Mouse (Mus musculus): ENCODE results near the gene Pacsin1. TPM values are rescaled to one million over a fixed set of nuclear protein-coding genes. Genes with fewer than 3 reads are reported as not detected.

Gene Pacsin1
- 247 TPM for polyA plus RNA-seq (2015; fragmentation: Illumina TruSeq; extraction: RNeasy Lipid Tissue Mini Kit (QIAGEN cat#74804); ENCODE audit: low read depth, low replicate concordance)

GRCm38 (mm10) chr17:27655089-27656010, at the start of gene Pacsin1:
Gene Pacsin1 (plus strand): TSS chr17:27655509.

GRCm38 (mm10) chr17:27623360-27624326, 31.7 kb upstream of the Pacsin1 start, which contains the start of gene Nudt3:
Gene Nudt3 (minus strand): TSS chr17:27623495.

GRCm38 (mm10) chr17:27634871-27635574, 20.3 kb upstream of the Pacsin1 start, which contains the start of gene RPS10-NUDT3:
Gene RPS10-NUDT3 (minus strand): TSS chr17:27635222.

GRCm38 (mm10) chr17:27636132-27637020, 18.9 kb upstream of the Pacsin1 start, which contains the start of gene Rps10:
Gene Rps10 (minus strand): TSS chr17:27636669.

GRCm38 (mm10) chr17:27728770-27729169, 73.5 kb downstream of the Pacsin1 start, which contains the start of gene Spdef:
Gene Spdef (minus strand): TSS chr17:27728955.

Other genes starting within 250 kb of the Pacsin1 start
- 17.6 TPM for gene Grm4, start 134.1 kb upstream of the Pacsin1 start, polyA plus RNA-seq (2015; fragmentation: Illumina TruSeq; extraction: RNeasy Lipid Tissue Mini Kit (QIAGEN cat#74804); ENCODE audit: low read depth, low replicate concordance)
- gene Hmga1, start 99.0 kb upstream of the Pacsin1 start, polyA plus RNA-seq (2015; fragmentation: Illumina TruSeq; extraction: RNeasy Lipid Tissue Mini Kit (QIAGEN cat#74804); ENCODE audit: low read depth, low replicate concordance), result 93.2 TPM
- 131 TPM for gene AI413582, start 89.8 kb upstream of the Pacsin1 start, polyA plus RNA-seq (2015; fragmentation: Illumina TruSeq; extraction: RNeasy Lipid Tissue Mini Kit (QIAGEN cat#74804); ENCODE audit: low read depth, low replicate concordance)
- gene Nudt3, start 32.0 kb upstream of the Pacsin1 start, polyA plus RNA-seq (2015; fragmentation: Illumina TruSeq; extraction: RNeasy Lipid Tissue Mini Kit (QIAGEN cat#74804); ENCODE audit: low read depth, low replicate concordance), result 405 TPM
- gene RPS10-NUDT3, start 20.3 kb upstream of the Pacsin1 start, polyA plus RNA-seq (2015; fragmentation: Illumina TruSeq; extraction: RNeasy Lipid Tissue Mini Kit (QIAGEN cat#74804); ENCODE audit: low read depth, low replicate concordance), result not detected
- gene Rps10, start 18.8 kb upstream of the Pacsin1 start, polyA plus RNA-seq (2015; fragmentation: Illumina TruSeq; extraction: RNeasy Lipid Tissue Mini Kit (QIAGEN cat#74804); ENCODE audit: low read depth, low replicate concordance), result 1,074 TPM
- gene Spdef, start 73.4 kb downstream of the Pacsin1 start, polyA plus RNA-seq (2015; fragmentation: Illumina TruSeq; extraction: RNeasy Lipid Tissue Mini Kit (QIAGEN cat#74804); ENCODE audit: low read depth, low replicate concordance), result 0.48 TPM
- 165 TPM for gene D17Wsu92e, start 165.1 kb downstream of the Pacsin1 start, polyA plus RNA-seq (2015; fragmentation: Illumina TruSeq; extraction: RNeasy Lipid Tissue Mini Kit (QIAGEN cat#74804); ENCODE audit: low read depth, low replicate concordance)
- 111 TPM for gene Snrpc, start 182.6 kb downstream of the Pacsin1 start, polyA plus RNA-seq (2015; fragmentation: Illumina TruSeq; extraction: RNeasy Lipid Tissue Mini Kit (QIAGEN cat#74804); ENCODE audit: low read depth, low replicate concordance)
- 7.2 TPM for gene Uhrf1bp1, start 200.9 kb downstream of the Pacsin1 start, polyA plus RNA-seq (2015; fragmentation: Illumina TruSeq; extraction: RNeasy Lipid Tissue Mini Kit (QIAGEN cat#74804); ENCODE audit: low read depth, low replicate concordance)

Measured in brain, adult 10 weeks (tissue).